Mouse (Mus musculus): ENCODE measurements around the gene Parp16.
"Not testable (repeated sequence)": the region's sequence is repeated elsewhere in the genome, so short reads cannot be mapped to it uniquely, and the experiment has no call there.

Gene Parp16

DNA sequence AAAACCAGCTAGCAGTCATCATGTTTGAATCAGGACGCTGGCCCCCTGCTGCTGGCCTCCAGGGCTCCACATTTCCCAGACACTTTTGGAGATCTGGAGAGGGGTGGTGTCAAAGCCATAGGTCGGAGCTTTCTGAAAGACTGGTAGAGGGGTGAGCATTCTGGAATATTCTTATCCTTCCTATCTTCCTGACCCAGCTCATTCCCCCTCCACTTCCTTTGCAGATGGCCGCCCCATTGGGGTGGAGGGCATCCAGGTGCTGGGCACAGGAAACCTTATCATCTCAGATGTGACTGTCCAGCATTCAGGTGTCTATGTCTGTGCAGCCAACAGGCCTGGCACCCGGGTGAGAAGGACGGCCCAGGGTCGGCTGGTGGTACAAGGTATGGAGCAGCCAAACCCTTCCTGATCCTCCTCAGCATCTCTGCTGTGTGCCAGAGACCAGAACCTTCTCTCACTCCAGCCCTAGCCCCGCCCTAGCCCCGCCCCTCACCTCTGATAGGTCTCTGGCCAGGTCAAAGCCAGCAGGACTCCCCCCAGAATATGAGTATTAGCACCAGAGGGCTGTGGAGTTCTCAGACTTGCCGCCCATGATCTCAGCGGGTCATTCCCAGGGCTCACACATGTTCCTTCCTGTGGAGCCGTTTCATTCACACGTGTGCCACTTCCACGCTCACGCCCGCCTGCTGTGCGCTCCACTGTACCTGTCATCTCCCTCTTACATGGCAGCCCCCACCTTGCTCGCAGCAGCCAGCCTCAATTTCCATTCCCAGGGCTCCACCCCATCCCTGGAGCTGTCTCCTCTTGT is 15.1 kb upstream of the Parp16 start:
- no peak for DNase-seq

DNA sequence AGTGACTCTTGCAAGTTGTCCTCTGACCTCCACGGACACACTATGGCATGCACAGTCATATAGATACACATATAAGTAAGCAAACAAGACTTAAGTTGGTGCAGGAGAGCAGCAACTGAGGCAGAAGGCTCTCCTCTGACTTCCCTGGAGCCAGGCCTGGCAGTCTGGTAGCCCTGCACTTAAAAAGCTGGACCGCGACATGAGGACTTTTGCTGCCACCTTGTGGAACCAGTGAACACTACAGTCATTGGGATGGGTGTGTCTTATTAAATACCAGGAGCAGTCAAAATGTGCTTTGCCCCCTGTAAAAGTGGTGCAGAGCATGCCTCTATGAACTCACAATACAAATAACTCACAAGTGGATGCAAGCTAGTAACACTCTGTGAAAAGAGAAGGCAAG is 6.6 kb upstream of the Parp16 start:
- peak; percentile 84 for DNase-seq

DNA sequence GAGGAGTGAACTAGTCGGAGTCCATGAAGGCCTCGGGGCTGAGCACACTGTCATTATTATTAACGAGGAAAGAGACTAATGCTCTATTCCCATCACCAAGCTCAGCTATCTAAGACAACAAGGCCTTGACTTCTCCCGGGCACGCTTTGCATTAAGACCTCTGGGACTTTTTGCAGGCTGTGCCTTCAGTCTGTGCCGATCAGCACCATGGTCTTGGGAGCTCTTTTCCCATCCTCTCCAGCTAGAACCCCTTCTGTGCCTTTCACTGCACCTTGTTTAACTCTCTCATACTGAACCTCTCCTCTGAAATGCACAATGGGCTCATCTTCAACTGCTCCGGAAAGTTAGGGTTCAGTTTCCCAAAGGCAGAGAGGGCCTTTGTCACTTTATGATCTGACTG is 4.8 kb upstream of the Parp16 start:
- no peak for DNase-seq

DNA sequence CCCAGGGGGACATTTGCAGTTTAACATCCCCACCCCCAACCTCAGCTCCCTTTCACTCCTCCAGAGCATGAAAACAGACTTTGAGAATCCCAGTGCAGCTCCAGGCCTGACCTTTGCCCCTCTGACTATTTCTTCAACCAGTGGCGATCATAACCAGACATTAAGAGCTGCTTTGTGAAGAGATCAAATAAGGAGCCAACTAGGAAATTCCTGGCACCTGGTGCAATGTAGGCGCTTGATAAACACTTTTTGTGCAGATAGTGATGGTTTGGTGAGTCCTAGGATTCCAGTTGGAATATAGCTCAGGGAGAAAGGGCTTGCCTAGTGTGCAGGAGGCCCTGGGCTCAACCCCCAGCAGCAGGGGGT is 3.8 kb upstream of the Parp16 start:
- DNase-seq: no peak

DNA sequence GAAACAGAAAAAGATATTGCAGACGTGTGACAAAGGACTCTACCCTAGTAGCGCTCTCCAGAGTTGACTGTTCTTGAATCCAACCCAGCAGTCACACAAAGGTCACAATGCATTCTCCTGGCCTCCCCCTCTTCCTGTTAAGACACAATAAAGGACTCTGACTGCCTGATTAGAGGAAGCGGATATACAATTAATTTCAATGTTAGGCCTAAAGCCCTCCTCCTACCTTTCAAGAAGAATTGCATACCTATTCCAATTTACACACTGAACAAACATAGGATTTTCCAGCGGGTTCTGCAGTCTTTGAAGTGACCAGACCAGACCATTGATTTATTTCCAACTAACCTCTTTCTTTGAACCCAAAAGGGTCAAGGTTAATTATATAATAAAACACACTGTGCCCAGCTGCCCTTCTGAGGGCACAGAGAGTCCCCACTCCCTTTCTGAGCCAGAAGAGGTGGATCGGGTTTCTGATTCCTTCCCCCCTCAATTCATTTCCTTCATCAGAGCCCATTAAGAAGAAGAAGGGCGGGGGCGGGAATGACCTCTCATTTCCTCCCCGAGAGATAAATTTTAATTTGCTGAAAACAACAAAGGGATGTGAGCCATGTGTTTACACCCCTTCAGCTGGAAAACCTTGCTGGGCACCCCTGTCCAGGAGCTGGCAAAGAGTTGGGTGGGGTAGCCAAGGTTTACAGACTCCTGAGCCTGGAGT is 3.2 kb upstream of the Parp16 start:
- DNase-seq: no peak

DNA sequence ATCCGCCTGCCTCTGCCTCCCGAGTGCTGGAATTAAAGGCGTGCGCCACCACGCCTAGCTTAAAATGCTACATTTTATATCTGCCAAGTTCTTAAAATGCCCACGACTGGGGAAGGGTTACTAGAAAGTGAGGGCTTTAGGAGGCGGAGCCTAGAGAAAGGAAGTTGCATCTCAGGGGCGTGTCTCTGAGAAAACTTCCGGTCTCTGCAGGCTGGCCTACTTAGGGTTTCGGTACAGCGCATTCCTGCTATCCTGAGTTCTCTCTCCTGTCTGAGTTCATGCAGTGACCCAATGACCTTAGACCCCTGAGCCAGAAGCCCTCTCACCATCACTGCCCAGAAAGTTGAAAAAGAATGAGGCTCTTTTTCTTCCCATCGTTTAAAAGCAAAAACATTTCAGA is 1.9 kb upstream of the Parp16 start:
- no peak for DNase-seq

DNA sequence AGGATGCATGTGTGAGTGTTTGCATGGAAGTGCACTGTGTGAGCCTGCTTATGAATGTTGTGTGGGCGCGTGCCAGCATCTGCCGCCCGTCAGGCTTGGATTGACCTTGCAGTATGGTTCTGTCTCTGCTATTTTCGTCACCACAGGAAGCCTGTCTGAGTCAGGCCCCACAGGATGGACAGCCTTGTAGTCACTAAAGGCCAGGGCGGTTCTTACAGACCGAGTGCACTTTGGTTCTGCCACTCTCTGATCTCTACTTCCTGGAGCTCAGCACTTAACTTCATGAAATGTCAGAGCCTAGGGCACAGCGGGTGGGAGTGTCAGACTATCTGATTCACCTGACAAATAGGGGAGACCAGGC is 448 bp downstream of the Parp16 start:
- DNase-seq: peak; percentile 64

DNA sequence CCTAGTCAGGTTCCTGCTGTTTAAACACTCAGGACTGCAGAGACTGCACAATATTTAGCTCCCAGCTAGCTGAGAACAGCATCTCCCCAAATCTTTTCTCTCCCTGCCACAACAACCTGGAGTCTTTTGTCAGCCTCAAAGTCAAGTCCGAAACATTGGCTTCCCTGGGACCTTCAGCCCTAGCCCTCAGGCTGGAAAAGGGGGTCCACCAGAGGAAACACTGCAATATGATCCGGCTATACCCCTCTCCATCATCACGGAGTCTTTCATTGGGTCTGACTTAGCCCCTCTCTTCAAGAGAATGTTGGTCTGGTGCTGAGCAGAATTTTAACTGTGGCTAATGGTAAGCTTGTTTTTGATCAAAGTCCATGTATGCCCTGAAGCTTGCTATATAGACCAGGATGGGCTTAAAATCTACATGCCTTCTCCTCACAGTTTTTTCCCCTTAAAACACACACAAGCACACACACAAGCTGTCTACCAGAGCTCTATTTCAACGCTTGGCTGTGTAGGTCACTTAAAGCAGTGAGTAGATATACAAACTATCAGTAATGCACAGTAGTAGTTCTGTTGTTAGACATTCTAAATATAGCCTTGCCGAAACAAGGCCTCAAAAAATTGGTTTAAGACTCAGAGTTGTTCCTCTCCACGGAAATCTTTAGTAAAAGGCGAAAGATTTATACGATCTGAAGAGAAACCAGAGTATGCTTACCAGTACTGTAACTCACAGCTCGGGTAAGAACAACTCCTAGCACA is 1.0 kb downstream of the Parp16 start:
- DNase-seq: peak; percentile 55

DNA sequence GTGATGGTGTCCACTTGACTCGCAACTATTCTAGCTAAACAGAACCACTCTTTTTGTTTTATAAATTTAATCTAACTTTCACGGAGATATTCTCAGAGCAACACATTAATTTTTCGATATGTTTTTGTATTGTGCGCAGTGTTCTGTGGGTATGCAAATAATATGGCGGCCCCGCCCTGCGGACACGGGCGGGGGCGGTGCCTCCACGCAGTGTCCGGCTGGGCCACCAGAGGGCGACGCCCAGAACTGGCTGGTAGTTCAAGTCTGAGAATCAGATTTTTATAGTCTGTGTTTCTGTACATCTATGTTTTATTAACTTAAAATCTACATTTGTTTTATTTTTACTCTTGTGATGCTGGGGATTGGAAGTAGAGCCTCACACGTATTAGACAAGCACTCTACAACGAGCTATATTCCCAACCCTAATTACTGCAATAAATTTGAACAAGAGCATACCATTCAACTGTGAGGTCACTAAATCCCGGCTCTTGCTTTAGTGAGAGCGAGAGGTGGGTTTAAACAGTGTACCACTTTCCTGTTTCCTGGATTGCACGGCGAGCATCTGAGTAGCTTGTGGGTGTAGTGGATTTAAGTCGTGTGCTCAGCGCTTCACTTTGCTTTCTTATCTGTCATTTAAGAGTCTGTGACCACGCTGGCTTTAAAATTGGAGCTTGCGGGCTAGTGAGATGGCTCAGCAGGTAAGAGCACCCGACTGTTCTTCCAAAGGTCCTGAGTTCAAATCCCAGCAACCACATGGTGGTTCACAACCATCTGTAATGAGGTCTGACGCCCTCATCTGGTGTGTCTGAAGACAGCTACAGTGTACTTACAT is 1.8 kb downstream of the Parp16 start:
- peak; percentile 93 for DNase-seq

DNA sequence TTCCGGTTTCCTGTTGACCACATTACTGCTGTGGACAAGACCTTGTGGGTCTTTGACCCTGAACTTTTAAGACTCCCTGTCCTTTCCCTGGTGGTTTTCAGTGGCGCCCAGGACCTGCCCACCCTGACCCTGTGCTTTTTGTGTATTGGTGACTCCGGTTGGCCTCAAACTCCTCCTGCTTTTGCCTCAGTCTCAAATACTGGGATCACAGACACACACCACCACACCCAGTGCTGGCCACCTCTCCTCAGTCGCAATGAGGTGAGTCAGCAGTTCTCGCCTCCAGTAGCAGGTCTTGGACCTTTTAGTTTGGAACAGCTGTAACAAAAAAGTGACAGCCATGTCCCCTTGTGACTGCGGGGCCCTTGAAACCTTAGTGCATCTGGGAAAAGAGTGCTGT is 2.7 kb downstream of the Parp16 start:
- DNase-seq: no peak

DNA sequence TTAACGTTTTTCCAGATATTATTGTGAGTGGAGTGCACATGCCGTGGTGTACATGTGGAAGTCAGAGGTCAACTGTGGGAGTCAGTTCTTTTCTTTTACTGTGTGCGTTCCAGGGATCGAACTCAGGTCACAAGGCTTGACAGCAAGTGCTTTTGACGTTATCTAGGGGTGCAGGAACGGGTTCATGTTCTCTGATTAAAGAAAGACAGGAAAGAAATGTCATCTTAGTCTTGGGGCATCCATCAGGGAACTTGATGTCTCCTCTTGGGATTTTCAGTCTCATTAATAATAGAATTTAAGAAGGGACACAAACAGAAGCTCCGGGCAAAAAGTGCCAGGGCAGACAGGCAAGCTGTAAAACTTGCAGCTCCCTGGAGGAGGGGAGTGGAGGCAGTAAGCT is 4.6 kb downstream of the Parp16 start:
- no peak for DNase-seq

DNA sequence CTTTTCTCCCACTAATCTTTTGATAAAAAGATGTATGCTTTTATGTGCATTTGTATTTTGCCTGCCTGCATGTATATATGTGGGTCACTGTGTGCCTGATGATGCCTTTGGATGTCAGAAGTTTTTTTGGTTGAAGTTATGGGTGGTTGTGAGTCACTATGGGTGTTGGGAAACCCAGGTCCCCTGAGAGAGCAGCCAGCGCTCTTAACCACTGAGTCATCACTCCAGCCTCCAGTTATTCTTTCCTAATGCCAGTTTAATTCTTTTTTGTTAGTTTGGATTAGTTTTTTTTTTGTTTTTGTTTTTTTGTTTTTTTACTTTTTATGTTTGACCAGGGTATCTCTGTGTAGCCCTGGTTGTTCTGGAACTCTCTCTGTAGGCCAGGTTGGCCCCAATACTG is 5.5 kb downstream of the Parp16 start:
- no peak for DNase-seq

DNA sequence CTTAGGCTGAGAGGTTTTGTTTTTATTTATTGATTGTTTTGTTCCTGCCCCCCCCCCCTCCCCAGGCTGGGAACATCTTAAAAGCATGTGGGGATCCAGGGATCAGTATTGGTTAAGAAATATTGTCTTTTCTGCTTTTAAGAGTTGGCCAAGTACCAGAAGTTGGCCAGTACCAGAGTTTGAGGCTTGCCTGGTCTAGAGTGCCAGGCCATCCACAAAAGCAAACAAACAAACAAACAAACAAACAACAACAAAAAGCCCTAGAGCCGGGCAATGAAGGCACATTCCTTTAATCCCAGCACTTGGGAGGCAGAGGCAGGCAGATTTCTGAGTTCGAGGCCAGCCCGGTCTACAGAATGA is 5.8 kb downstream of the Parp16 start:
- DNase-seq: no peak

DNA sequence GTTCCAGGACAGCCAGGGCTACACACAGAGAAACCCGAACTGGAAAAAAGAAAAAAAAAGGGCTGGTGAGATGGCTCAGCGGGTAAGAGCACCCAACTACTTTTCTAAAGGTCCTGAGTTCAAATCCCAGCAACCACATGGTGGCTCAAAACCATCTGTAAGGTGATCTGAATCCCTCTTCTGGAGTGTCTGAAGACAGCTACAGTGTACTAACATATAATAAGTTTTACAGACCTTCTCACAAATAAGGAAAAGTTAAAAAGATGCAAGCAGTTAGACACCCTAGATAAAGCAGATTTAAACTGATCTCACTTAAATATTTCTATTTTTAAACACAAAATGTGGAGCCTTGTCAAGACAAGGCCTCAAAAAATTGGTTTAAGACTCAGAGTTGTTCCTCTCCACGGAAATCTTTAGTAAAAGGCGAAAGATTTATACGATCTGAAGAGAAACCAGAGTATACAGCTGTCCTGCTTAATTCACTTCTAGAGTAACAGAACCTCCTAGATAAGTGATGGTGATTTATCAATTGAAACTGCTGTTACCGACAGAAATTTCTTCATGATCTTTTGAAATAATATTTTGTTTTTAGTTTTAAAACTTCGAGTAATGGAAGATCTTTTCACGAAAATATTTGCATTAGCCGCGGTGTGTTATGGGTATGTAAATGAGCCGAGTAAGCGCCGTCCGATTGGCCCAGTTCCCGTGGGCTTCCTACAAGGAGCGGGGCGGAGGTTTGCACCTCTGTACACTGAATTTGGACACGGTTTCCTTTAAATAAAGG is 6.4 kb downstream of the Parp16 start:
- peak; percentile 86 for DNase-seq

DNA sequence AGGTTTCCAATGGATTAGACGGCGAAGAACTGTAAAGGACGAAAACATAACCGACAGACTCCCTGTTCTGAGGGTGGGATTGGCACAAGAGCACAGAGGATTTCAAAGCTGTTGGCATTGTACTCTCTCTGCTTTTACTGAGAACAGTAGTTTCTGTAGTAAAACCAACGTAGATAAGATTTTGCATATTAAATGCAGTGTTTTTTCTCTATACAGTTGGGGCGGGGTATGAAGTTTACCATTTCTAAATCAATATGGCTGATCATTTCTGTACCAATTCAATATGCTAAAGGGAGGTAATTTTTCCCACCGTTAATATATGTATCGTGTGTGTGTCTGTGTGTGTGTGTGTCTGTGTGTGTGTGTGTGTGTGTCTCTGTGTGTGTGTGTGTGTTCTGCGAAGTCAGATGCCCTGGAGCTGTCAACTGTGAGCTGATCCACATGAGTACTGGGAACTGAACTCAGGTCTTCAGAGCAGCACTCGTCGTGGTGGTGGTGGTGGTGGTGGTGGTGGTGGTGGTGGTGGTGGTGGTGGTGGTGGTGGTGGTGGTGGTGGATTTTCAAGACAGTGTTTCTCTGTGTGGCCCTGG is 7.1 kb downstream of the Parp16 start:
- DNase-seq: no peak

DNA sequence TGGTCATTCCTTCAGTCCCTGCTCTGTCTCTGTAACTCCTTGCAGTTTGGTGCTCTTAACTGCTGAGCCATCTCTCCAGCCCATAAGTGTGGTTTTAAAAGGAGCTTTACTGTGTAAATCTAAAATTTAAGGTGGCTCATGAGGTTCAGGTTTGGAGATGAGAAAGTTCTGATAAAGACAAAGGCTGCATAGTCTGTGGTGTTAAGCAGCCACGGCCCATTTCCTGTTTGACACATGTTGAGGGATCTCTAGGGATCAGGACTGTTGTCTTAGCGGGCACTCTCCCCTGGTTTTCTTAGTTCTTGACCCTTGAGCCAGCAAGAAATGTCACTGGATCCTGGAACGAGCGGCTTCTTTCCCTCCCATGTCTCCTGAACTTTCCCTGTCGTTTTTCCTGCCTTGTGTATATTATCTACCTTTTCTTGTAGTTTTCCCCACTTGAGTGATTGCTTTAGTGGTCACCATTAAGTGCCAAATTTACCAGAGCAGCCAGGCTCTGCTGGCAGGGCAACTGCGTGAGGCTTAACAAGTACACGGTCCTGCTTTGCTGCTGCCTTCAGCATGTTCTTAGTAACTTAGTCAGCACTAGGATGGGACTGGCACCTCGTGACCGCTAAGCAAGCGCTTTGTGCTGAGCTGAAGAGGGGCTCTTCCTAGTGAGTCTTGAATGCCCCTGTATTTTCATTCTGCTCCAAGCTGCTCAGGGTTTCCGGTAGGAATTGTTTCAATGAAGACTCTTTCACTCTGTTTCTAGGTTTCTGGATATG is 10.1 kb downstream of the Parp16 start:
- no peak for DNase-seq

DNA sequence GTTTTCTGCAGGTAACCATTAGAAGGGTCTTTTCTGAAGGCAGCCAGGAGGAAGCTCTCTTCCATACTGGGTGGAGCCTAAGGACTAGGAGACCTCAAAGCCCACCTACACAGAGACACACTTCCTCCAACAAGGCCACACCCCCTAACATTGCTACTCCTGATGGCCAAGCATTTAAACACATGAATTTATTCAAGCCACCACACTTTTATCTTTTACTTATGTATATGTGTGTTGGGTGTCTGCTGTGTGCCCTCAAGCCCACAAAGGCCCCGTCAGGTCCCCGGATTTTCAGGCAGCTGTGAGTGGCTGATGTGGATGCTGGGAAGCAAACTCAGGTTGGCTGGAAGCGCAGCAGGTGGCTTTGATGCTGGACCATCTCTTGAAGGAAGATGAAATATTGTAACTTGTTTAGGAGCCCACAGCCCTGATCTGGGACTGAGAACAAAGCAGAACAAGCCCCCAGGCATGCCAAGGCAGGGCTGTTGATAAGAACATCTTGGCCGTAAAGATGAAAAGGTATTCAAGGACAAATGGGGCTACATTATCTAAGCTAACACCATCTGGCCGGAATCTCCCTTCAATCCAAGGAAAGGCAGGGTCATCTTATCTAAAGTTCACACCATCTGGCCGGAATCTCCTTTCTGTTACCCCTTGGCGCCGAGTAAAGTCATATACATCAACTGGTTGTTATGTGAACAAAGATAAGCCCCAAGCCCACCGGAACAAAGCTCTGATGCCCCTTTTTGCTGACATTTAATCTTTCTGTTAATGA is 12.1 kb downstream of the Parp16 start:
- DNase-seq: not testable (repeated sequence)

DNA sequence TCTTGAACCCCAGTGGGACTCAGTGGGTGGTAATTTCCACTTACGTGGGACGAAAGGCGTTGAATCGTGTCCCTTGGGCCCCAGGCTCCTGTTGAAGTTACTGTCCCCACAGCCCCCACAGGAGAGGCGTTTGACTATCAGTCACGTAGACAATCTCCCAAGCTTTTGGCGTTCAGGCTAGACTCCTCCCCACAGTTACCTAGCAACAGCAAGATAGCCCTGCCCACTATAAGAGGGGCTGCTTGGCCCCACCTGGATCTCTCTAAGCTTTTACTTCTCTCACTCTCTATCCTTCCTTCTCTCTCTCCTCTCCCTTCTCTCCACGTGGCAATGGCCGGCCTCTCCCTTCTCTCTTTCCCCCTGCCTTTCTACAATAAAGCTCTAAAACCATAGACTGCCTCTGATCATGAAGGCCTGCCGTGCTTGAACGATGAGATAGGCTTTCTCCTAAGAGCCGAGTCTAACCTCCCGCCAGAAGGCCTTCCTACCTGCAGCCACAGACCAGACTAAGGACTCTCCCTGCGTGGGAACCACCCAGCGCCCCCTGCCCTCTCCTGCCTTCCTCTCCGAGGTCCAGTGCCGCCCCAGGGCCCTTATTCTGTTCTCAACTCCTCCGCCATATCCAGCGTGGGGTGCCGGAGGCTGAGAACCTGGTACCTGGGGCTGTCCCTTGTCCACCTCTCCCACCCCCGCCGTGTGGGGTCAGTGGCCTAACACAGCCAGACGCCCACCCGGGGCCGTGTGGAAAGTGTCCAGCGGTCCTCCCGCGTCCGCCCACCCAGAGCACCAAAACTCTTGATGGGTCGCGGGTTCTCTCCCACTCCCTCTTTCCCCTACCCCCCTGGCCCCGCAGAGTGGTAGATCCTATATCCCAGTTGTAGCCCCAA is 13.4 kb downstream of the Parp16 start:
- DNase-seq: no peak

DNA sequence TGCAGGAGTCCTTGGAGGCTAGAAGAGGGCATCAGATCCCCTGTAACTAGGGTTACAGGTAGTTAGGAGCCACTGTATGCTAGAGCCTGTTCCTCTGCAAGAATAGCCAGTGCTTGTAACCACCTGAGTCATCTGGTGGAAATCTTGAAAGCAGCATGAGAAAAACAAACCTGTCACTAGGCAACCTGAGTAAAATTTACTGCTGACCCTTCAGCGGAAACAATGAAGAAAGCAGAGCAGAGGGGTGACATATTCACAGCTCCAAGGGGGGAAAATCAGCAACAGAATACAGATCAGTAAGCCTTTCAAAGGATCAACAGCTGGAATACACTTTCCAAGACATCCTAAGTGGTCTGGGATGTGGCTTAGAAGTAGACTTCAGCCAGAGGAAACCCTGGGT is 16.4 kb downstream of the Parp16 start:
- DNase-seq: no peak
